Comparison of ENCODE assay signal across 8 mouse cellular contexts in genomic region chr14:21051380-21052111, GRCm38 (mm10). TPM values are rescaled to one million over a fixed set of nuclear protein-coding genes. Genes with fewer than 3 reads are reported as not detected.
DNase-seq lines count a peak whose midpoint lies in the region; ATAC-seq and TF ChIP-seq lines count a peak whose summit lies in the region.

No protein-coding gene starts in this region.

- no peaks in the 10 kb centered on the region for H3K27me3 ChIP-seq in heart, embryonic 16.5 days (ENCODE audit: control insufficient read depth, insufficient read depth, low read length)
- no peaks in the 10 kb centered on the region for H3K27me3 ChIP-seq in MEL (ENCODE audit: control insufficient read depth in 1 of 2, insufficient read depth in 2 of 2, low read length in 2 of 2)

- no peak for DNase-seq in heart, adult 8-10 months (ENCODE audit: low spot score)
- DNase-seq in MEL (ENCODE audit: low read depth, low spot score), result no peak
- no peak for DNase-seq in thymus, postnatal 36 days
- no peak for DNase-seq in urinary bladder, postnatal 36 days (ENCODE audit: low spot score in 2 of 2)
- no peak for DNase-seq in right cerebral cortex, postnatal 36 days (ENCODE audit: low spot score in 2 of 2)

- H3K27ac ChIP-seq in heart, embryonic 16.5 days (ENCODE audit: low read length), result peak overlapping the region; percentile 95
- H3K27ac ChIP-seq in MEL (ENCODE audit: control insufficient read depth, low read depth, low read length), result peak overlapping the region; percentile 92

- peaks cover 19% of the 10 kb centered on the region for H3K4me1 ChIP-seq in heart, embryonic 16.5 days (ENCODE audit: control insufficient read depth, insufficient read depth, low read length)
- H3K4me1 ChIP-seq in MEL (ENCODE audit: control insufficient read depth in 1 of 2, insufficient read depth in 2 of 2, low read length in 2 of 2), result peaks cover 3 to 8% of the 10 kb centered on the region in 2 experiments; a peak in 3 of 4 replicates

- H3K36me3 ChIP-seq in heart, embryonic 16.5 days (ENCODE audit: control insufficient read depth, insufficient read depth), result no peaks in the 10 kb centered on the region
- H3K36me3 ChIP-seq in MEL (ENCODE audit: control insufficient read depth in 1 of 2, insufficient read depth in 2 of 2, low read length in 2 of 2), result peaks cover 0 to 10% of the 10 kb centered on the region in 2 experiments; a peak in 2 of 4 replicates

- H3K9ac ChIP-seq in heart, embryonic 16.5 days (ENCODE audit: low read length), result peak overlapping the region; percentile 90
- H3K9ac ChIP-seq in MEL (ENCODE audit: control insufficient read depth, low read depth, low read length, poor library complexity, severe bottlenecking), result peak overlapping the region; percentile 81

- peak in 1 of 2 experiments; percentile 45; a peak in 2 of 4 replicates for TF ChIP-seq POLR2A in MEL (IDR thresholded peaks at IDR 0.05; ENCODE audit: control insufficient read depth in 1 of 2, insufficient read depth in 1 of 2, low read depth in 1 of 2, low read length in 2 of 2, poor library complexity in 1 of 2)

- 6% methylated on average over 28 of the region's 28 CpGs for WGBS in heart, embryonic 16.5 days

- no peak for TF ChIP-seq RAD21 in MEL (IDR thresholded peaks at IDR 0.05; ENCODE audit: low read depth, low read length)

- peak overlapping the region; percentile 97 for H3K4me2 ChIP-seq in heart, embryonic 16.5 days (ENCODE audit: low read depth, low read length)

- no peak for TF ChIP-seq CTCF in MEL (IDR thresholded peaks at IDR 0.05 in 2 of 3, conservative IDR thresholded peaks at IDR 0.05 in 1 of 3; ENCODE audit: control insufficient read depth in 1 of 3, insufficient read depth in 1 of 3, low read depth in 2 of 3, low read length in 3 of 3, poor library complexity in 1 of 3, severe bottlenecking in 1 of 3)

- H3K9me3 ChIP-seq in heart, embryonic 16.5 days (replicated peaks; ENCODE audit: control insufficient read depth, low read length), result no peaks in the 10 kb centered on the region
- H3K9me3 ChIP-seq in MEL (replicated peaks; ENCODE audit: insufficient read depth, low read length), result no peaks in the 10 kb centered on the region

- TF ChIP-seq EP300 in MEL (IDR thresholded peaks at IDR 0.05; ENCODE audit: low read depth in 1 of 2, low read length in 2 of 2), result no peak

- H3K79me2 ChIP-seq in MEL (ENCODE audit: control insufficient read depth, insufficient read depth, low read length, poor library complexity), result peaks cover 37% of the 10 kb centered on the region

- peak overlapping the region; percentile 77 for H3K4me3 ChIP-seq in heart, embryonic 16.5 days (ENCODE audit: low read length)
- peak overlapping the region; percentile 65 to 95 for H3K4me3 ChIP-seq in MEL (ENCODE audit: control insufficient read depth in 1 of 2, insufficient read depth in 1 of 2, low read depth in 2 of 2, low read length in 2 of 2)

- 0 out of 2 replicates have a peak, but pooled peaks have one; percentile 1 for ATAC-seq in heart, embryonic 16.5 days (replicated peaks; ENCODE audit: extremely low read depth, insufficient read depth, low FRiP score)
- peak; percentile 2; the same call in 1 of the 2 replicates for ATAC-seq in granulocyte monocyte progenitor cell, adult 5-6 weeks (replicated peaks; ENCODE audit: poor library complexity, severe bottlenecking)
- ATAC-seq in megakaryocyte-erythroid progenitor cell, adult 5-6 weeks (replicated peaks; ENCODE audit: low FRiP score, low TSS enrichment, poor library complexity, severe bottlenecking), result peak; percentile 5; the same call in 1 of the 2 replicates

TF ChIP-seq in MEL, 35 proteins besides CTCF, POLR2A, EP300 and RAD21:
- TF ChIP-seq NRF1 (IDR thresholded peaks at IDR 0.05; ENCODE audit: insufficient read depth, low read depth, low read length, poor library complexity, severe bottlenecking) (peak; percentile 42; the same call in 1 of the 2 replicates), POLR2AphosphoS2 (IDR thresholded peaks at IDR 0.05; ENCODE audit: low read length) (no peak), ZNF384 (IDR thresholded peaks at IDR 0.05; ENCODE audit: low read depth, low read length) (peak; percentile 85)

RNA-seq across cellular contexts. Expression of gene Ap3m1, which starts 0.8 kb away (rescaled TPM):
- polyA plus RNA-seq in heart, embryonic 16.5 days (2015; fragmentation: Nextera tagmentation; extraction: Ambion mirVana), result 54.4 and 60.7 TPM in 2 replicates
- 10 to 100 TPM; 50.5 to 59.8 (median 57.0) TPM for total RNA-seq in heart, adult 8-10 months (2022)
- total RNA-seq in MEL (2012; rRNA removed), result 27.9 and 31.8 TPM in 2 replicates
- polyA plus RNA-seq in MEL (2012; ENCODE audit: insufficient read depth in 1 of 2, insufficient read length in 2 of 2, low read depth in 1 of 2, low replicate concordance in 2 of 2, missing spikeins in 1 of 2), result 10 to 100 TPM in 1 of 2 experiments, not detected in 1; 47.4 TPM
- 54.1 and 71.7 TPM in 2 replicates for total RNA-seq in granulocyte monocyte progenitor cell, adult 5-6 weeks (2014; fragmentation: Nextera tagmentation)
- 66.0 and 83.4 TPM in 2 replicates for total RNA-seq in granulocyte monocyte progenitor cell, adult 5-6 weeks (2017)
- 35.0 and 45.5 TPM in 2 replicates for total RNA-seq in megakaryocyte-erythroid progenitor cell, adult 5-6 weeks (2014; fragmentation: Nextera tagmentation)
- total RNA-seq in megakaryocyte-erythroid progenitor cell, adult 5-6 weeks (2017), result 35.5 and 47.5 TPM in 2 replicates

RNA-seq across cellular contexts. Expression of gene Adk, which starts 0.8 kb away (rescaled TPM):
- polyA plus RNA-seq in heart, embryonic 16.5 days (2015; fragmentation: Nextera tagmentation; extraction: Ambion mirVana), result 197 and 222 TPM in 2 replicates
- 100 to 1,000 TPM; 233 to 260 (median 250) TPM for total RNA-seq in heart, adult 8-10 months (2022)
- total RNA-seq in MEL (2012; rRNA removed), result 102 and 125 TPM in 2 replicates
- polyA plus RNA-seq in MEL (2012; ENCODE audit: insufficient read depth in 1 of 2, insufficient read length in 2 of 2, low read depth in 1 of 2, low replicate concordance in 2 of 2, missing spikeins in 1 of 2), result 100 to 1,000 TPM in 1 of 2 experiments, 10 to 100 TPM in 1; 69.0 to 479 TPM
- total RNA-seq in granulocyte monocyte progenitor cell, adult 5-6 weeks (2014; fragmentation: Nextera tagmentation), result 69.1 and 73.1 TPM in 2 replicates
- total RNA-seq in granulocyte monocyte progenitor cell, adult 5-6 weeks (2017), result 96.7 and 125 TPM in 2 replicates
- total RNA-seq in megakaryocyte-erythroid progenitor cell, adult 5-6 weeks (2014; fragmentation: Nextera tagmentation), result 122 and 138 TPM in 2 replicates
- total RNA-seq in megakaryocyte-erythroid progenitor cell, adult 5-6 weeks (2017), result 168 and 190 TPM in 2 replicates
